Mouse (Mus musculus): Measurements from ENCODE around the gene Defa22. TPM values are rescaled to one million over a fixed set of nuclear protein-coding genes. Genes with fewer than 3 reads are reported as not detected.

Gene Defa22
- not detected in 4 replicates for total RNA-seq (2023; ENCODE audit: inconsistent age)

GRCm38 (mm10) chr8:21161977-21162376 is at the start of gene Defa22:
Gene Defa22 (plus strand): TSS chr8:21162277.

DNA sequence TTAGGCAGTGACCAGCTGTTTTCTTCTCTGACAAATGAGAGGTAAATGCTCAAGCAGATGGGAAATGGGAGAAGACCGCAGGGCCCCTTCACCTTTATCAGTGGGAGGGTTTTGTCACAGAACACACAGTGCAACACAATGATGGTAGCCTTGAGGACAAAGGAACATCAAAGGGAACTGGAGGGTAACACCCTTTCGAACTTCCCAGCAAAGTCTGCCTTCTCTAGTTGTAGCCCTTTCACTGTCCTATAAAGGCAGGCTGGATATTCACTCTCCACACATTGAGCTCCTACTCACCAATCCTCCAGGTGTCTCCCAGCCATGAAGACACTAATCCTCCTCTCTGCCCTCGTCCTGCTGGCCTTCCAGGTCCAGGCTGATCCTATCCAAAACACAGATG is 27.7 kb upstream of the Defa22 start, which contains the start of gene Defa30:
TSS of gene Defa30 (plus strand) at position 301 of the 400 bp plus-strand sequence.

DNA sequence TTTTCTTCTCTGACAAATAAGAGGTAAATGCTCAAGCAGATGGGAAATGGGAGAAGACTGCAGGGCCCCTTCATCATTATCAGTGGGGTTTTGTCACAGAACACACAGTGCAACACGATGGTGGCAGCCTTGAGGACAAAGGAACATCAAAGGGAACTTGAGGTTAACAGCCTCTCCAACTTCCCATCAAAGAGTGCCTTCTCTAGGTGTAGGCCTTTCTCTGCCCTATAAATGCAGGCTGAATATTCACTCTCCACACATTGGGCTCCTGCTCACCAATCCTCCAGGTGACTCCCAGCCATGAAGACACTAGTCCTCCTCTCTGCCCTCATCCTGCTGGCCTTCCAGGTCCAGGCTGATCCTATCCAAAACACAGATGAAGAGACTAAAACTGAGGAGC is 29.2 kb downstream of the Defa22 start, which contains the start of gene Defa31:
TSS of gene Defa31 (plus strand) at position 301 of the 400 bp plus-strand sequence.

DNA sequence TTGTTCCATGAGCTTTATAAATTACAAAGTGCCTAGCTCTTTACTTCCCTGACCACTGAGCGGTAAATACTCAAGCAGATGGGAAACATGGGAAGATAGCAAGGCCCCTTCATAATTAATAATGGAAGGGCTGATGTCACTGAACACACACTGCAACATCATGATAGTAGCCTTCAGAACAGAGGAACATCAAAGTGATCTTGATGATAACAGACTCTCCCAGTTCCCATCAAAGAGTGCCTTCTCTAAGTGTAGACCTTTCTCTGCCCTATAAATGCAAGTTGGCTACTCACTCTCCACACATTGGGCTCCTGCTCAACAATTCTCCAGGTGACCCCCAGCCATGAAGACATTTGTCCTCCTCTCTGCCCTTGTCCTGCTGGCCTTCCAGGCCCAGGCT is 39.2 kb downstream of the Defa22 start, which contains the start of gene Gm15293:
TSS of gene Gm15293 (plus strand) at position 301 of the 400 bp plus-strand sequence.

Other genes with a start within 250 kb of the Defa22 start
- gene Gm6040, start 240.2 kb upstream of the Defa22 start, total RNA-seq (2023; ENCODE audit: inconsistent age): not detected in 4 replicates
- not detected in 4 replicates for gene AY761185, start 217.6 kb upstream of the Defa22 start, total RNA-seq (2023; ENCODE audit: inconsistent age)
- gene Defa21, start 136.7 kb upstream of the Defa22 start, total RNA-seq (2023; ENCODE audit: inconsistent age): not detected in 4 replicates
- not detected in 4 replicates for gene Defa23, start 107.2 kb upstream of the Defa22 start, total RNA-seq (2023; ENCODE audit: inconsistent age)
- gene Defa35, start 97.2 kb upstream of the Defa22 start, total RNA-seq (2023; ENCODE audit: inconsistent age): not detected in 4 replicates
- gene Defa25, start 77.8 kb upstream of the Defa22 start, total RNA-seq (2023; ENCODE audit: inconsistent age): not detected in 4 replicates
- not detected in 4 replicates for gene Gm14851, start 66.2 kb upstream of the Defa22 start, total RNA-seq (2023; ENCODE audit: inconsistent age)
- gene Defa30, start 27.6 kb upstream of the Defa22 start, total RNA-seq (2023; ENCODE audit: inconsistent age): not detected in 4 replicates
- gene Defa31, start 29.3 kb downstream of the Defa22 start, total RNA-seq (2023; ENCODE audit: inconsistent age): not detected in 4 replicates
- not detected in 4 replicates for gene Gm15293, start 39.3 kb downstream of the Defa22 start, total RNA-seq (2023; ENCODE audit: inconsistent age)
- gene Gm15292, start 87.5 kb downstream of the Defa22 start, total RNA-seq (2023; ENCODE audit: inconsistent age): not detected in 4 replicates
- not detected in 4 replicates for gene Defa27, start 153.3 kb downstream of the Defa22 start, total RNA-seq (2023; ENCODE audit: inconsistent age)
- gene Defa29, start 164.7 kb downstream of the Defa22 start, total RNA-seq (2023; ENCODE audit: inconsistent age): not detected in 4 replicates
- not detected in 4 replicates for gene Defa2, start 216.2 kb downstream of the Defa22 start, total RNA-seq (2023; ENCODE audit: inconsistent age)
- not detected in 4 replicates for gene Defa33, start 229.5 kb downstream of the Defa22 start, total RNA-seq (2023; ENCODE audit: inconsistent age)

Measured in B cell, adult (primary cell).